Mouse (Mus musculus) neural tube, embryonic 15.5 days (tissue): ENCODE data around the gene Lpp. TPM values are rescaled to one million over a fixed set of nuclear protein-coding genes. Genes with fewer than 3 reads are reported as not detected.

ENCODE experiments used
- ATAC-seq: fragments of 200-750 bp; cut with Nextera tagmentation; 2 replicates; pipeline ENCODE4 v1.8.0; 2017; ENCODE audit warnings: mild to moderate bottlenecking, moderate TSS enrichment, moderate library complexity; ENCODE audit not compliant: low FRiP score
- H3K27ac ChIP-seq: fragments of 300-500 bp; sonication (generic); replicated peaks from 2 replicates; pipeline ENCODE4 v1.5.1; 2015; ENCODE audit warnings: mild to moderate bottlenecking, inconsistent platforms
- H3K27me3 ChIP-seq: fragments of 300-500 bp; sonication (generic); replicated peaks from 2 replicates; pipeline ENCODE4 v1.6.1; 2015; ENCODE audit warnings: inconsistent platforms
- H3K36me3 ChIP-seq: fragments of 300-500 bp; sonication (generic); 2 replicates; pipeline ENCODE4 v1.6.1; 2015; ENCODE audit warnings: inconsistent platforms
- H3K4me1 ChIP-seq: fragments of 300-500 bp; sonication (generic); 2 replicates; pipeline ENCODE4 v1.6.1; 2015; ENCODE audit warnings: inconsistent platforms
- H3K4me2 ChIP-seq: fragments of 300-500 bp; sonication (generic); 2 replicates; pipeline ENCODE4 v1.6.1; 2015; ENCODE audit warnings: inconsistent platforms, mild to moderate bottlenecking, moderate library complexity
- H3K4me3 ChIP-seq: fragments of 300-500 bp; sonication (generic); replicated peaks from 2 replicates; pipeline ENCODE4 v1.5.1; 2015; ENCODE audit warnings: mild to moderate bottlenecking, inconsistent platforms
- H3K9ac ChIP-seq: fragments of 300-500 bp; sonication (generic); replicated peaks from 2 replicates; pipeline ENCODE4 v1.6.1; 2015; ENCODE audit warnings: mild to moderate bottlenecking, inconsistent platforms
- H3K9me3 ChIP-seq: fragments of 300-500 bp; sonication (generic); replicated peaks from 2 replicates; pipeline ENCODE4 v1.6.1; 2016; ENCODE audit warnings: inconsistent platforms
- WGBS: fragments of 180-500 bp; shearing (Covaris S2); methylation state at CpG from one replicate; pipeline ENCODE4 v1.1.7; 2015; ENCODE audit warnings: mixed read lengths; 5-methylcytosine and 5-hydroxymethylcytosine counted together
- polyA plus RNA-seq: library from polyadenylated mRNA; unstranded; fragments of >200 nt; fragmentation: Nextera tagmentation; extraction: Ambion mirVana; gene quantifications from 2 replicates; pipeline ENCODE4 v1.2.1, GENCODE M21; 2015

Lpp gene
- polyA plus RNA-seq, 1 experiment from 2014 or later = 10.6 TPM

- Histone ChIP-seq H3K27ac (no peak overlapping the region), H3K4me3 (no peak overlapping the region), H3K9me3 (no peaks in the 10 kb centered on the region), H3K36me3 (no peaks in the 10 kb centered on the region), H3K4me2 (no peak overlapping the region), H3K9ac (no peak overlapping the region), H3K4me1 (peaks cover 8% of the 10 kb centered on the region), H3K27me3 (no peaks in the 10 kb centered on the region)
- no peak for ATAC-seq
- 86% methylated on average over 6 of the region's 6 CpGs for WGBS
Observed at GRCm38 (mm10) chr16:24619458-24619857, 226.2 kb downstream of the Lpp start.

GRCm38 (mm10) chr16:24620021-24620420, 226.7 kb downstream of the Lpp start:
- H3K9me3 ChIP-seq = no peaks in the 10 kb centered on the region
- H3K36me3 ChIP-seq = no peaks in the 10 kb centered on the region
- no peak overlapping the region for H3K27ac ChIP-seq
- 97% methylated on average over 3 of the region's 3 CpGs for WGBS
- H3K9ac ChIP-seq = no peak overlapping the region
- H3K27me3 ChIP-seq = no peaks in the 10 kb centered on the region
- peaks cover 9% of the 10 kb centered on the region for H3K4me1 ChIP-seq
- no peak overlapping the region for H3K4me2 ChIP-seq
- ATAC-seq = no peak
- H3K4me3 ChIP-seq = no peak overlapping the region

GRCm38 (mm10) chr16:24622226-24623194, 229.2 kb downstream of the Lpp start:
- H3K4me2 ChIP-seq = no peak overlapping the region
- 58% methylated on average over 3 of the region's 3 CpGs for WGBS
- H3K27ac ChIP-seq = no peak overlapping the region
- H3K27me3 ChIP-seq = no peaks in the 10 kb centered on the region
- no peaks in the 10 kb centered on the region for H3K9me3 ChIP-seq
- H3K4me1 ChIP-seq = peaks cover 9% of the 10 kb centered on the region
- no peak overlapping the region for H3K9ac ChIP-seq
- ATAC-seq = no peak
- no peak overlapping the region for H3K4me3 ChIP-seq
- no peaks in the 10 kb centered on the region for H3K36me3 ChIP-seq

- Histone ChIP-seq H3K36me3 (no peaks in the 10 kb centered on the region), H3K27me3 (no peaks in the 10 kb centered on the region), H3K4me1 (peaks cover 9% of the 10 kb centered on the region), H3K4me3 (no peak overlapping the region), H3K9me3 (no peaks in the 10 kb centered on the region), H3K27ac (no peak overlapping the region), H3K9ac (no peak overlapping the region), H3K4me2 (no peak overlapping the region)
- 32% methylated on average over 5 of the region's 5 CpGs for WGBS
- peak; percentile 55; the same call in 1 of the 2 replicates for ATAC-seq
Observed at GRCm38 (mm10) chr16:24624335-24624734, 231.0 kb downstream of the Lpp start.

GRCm38 (mm10) chr16:24625576-24625975, 232.3 kb downstream of the Lpp start:
- H3K27me3 ChIP-seq = no peaks in the 10 kb centered on the region
- H3K27ac ChIP-seq = no peak overlapping the region
- H3K4me1 ChIP-seq = peaks cover 9% of the 10 kb centered on the region
- 90% methylated on average over 5 of the region's 5 CpGs for WGBS
- no peak for ATAC-seq
- H3K9ac ChIP-seq = no peak overlapping the region
- no peaks in the 10 kb centered on the region for H3K36me3 ChIP-seq
- no peaks in the 10 kb centered on the region for H3K9me3 ChIP-seq
- no peak overlapping the region for H3K4me3 ChIP-seq
- H3K4me2 ChIP-seq = no peak overlapping the region

- Histone ChIP-seq H3K27me3 (no peaks in the 10 kb centered on the region), H3K4me1 (peaks cover 7% of the 10 kb centered on the region), H3K27ac (no peak overlapping the region), H3K4me2 (no peak overlapping the region), H3K9me3 (no peaks in the 10 kb centered on the region), H3K36me3 (no peaks in the 10 kb centered on the region), H3K4me3 (no peak overlapping the region), H3K9ac (no peak overlapping the region)
- ATAC-seq = no peak
- 91% methylated on average over 1 of the region's 1 CpGs for WGBS
Observed at GRCm38 (mm10) chr16:24628779-24629178, 235.5 kb downstream of the Lpp start.

- Histone ChIP-seq H3K4me2 (no peak overlapping the region), H3K9me3 (no peaks in the 10 kb centered on the region), H3K27ac (no peak overlapping the region), H3K9ac (no peak overlapping the region), H3K27me3 (no peaks in the 10 kb centered on the region), H3K4me3 (no peak overlapping the region), H3K36me3 (no peaks in the 10 kb centered on the region), H3K4me1 (peaks cover under 1% of the 10 kb centered on the region)
- ATAC-seq = no peak
- 90% methylated on average over 12 of the region's 12 CpGs for WGBS
Observed at GRCm38 (mm10) chr16:24629218-24630172, 236.2 kb downstream of the Lpp start.

- Histone ChIP-seq H3K9me3 (no peaks in the 10 kb centered on the region), H3K27me3 (no peaks in the 10 kb centered on the region), H3K4me1 (no peaks in the 10 kb centered on the region), H3K36me3 (no peaks in the 10 kb centered on the region), H3K4me3 (no peak overlapping the region), H3K9ac (no peak overlapping the region), H3K4me2 (no peak overlapping the region), H3K27ac (no peak overlapping the region)
- WGBS = 86% methylated on average over 7 of the region's 7 CpGs
- ATAC-seq = no peak
Observed at GRCm38 (mm10) chr16:24635381-24635919, 242.1 kb downstream of the Lpp start.

GRCm38 (mm10) chr16:24636894-24637293, 243.6 kb downstream of the Lpp start:
- H3K9ac ChIP-seq = no peak overlapping the region
- H3K4me1 ChIP-seq = no peaks in the 10 kb centered on the region
- 40% methylated on average over 2 of the region's 2 CpGs for WGBS
- H3K36me3 ChIP-seq = no peaks in the 10 kb centered on the region
- no peaks in the 10 kb centered on the region for H3K9me3 ChIP-seq
- no peaks in the 10 kb centered on the region for H3K27me3 ChIP-seq
- no peak overlapping the region for H3K4me3 ChIP-seq
- no peak for ATAC-seq
- H3K4me2 ChIP-seq = no peak overlapping the region
- H3K27ac ChIP-seq = no peak overlapping the region

GRCm38 (mm10) chr16:24641003-24641797, 247.9 kb downstream of the Lpp start:
- Histone ChIP-seq H3K36me3 (no peaks in the 10 kb centered on the region), H3K4me2 (no peak overlapping the region), H3K27ac (no peak overlapping the region), H3K4me3 (no peak overlapping the region), H3K4me1 (no peaks in the 10 kb centered on the region), H3K9ac (no peak overlapping the region), H3K9me3 (no peaks in the 10 kb centered on the region), H3K27me3 (no peaks in the 10 kb centered on the region)
- no peak for ATAC-seq
- 77% methylated on average over 9 of the region's 9 CpGs for WGBS
